Mouse (Mus musculus): Measurements from ENCODE around the gene Ube2l6.
A peak's percentile ranks its signal among the peaks of the same experiment; 100 is the strongest.

Ube2l6 gene

GRCm38 (mm10) chr2:84798493-84798921 is at the start of gene Ube2l6:
Gene Ube2l6 (plus strand): TSS chr2:84798828.
- peak; percentile 71 to 77 for DNase-seq

GRCm38 (mm10) chr2:84750115-84750514 is 48.5 kb upstream of the Ube2l6 start:
- no peak for DNase-seq

GRCm38 (mm10) chr2:84756245-84756644 is 42.4 kb upstream of the Ube2l6 start:
- DNase-seq, result no peak

GRCm38 (mm10) chr2:84757026-84757682 is 41.5 kb upstream of the Ube2l6 start:
- no peak for DNase-seq

- DNase-seq, result peak; percentile 28 to 69
Observed at GRCm38 (mm10) chr2:84758542-84759127, 40.0 kb upstream of the Ube2l6 start.

- no peak for DNase-seq
Observed at GRCm38 (mm10) chr2:84760777-84761176, 37.9 kb upstream of the Ube2l6 start.

GRCm38 (mm10) chr2:84761309-84761708 is 37.3 kb upstream of the Ube2l6 start:
- DNase-seq, result no peak

- no peak for DNase-seq
Observed at GRCm38 (mm10) chr2:84761840-84762239, 36.8 kb upstream of the Ube2l6 start.

GRCm38 (mm10) chr2:84762295-84762694 is 36.3 kb upstream of the Ube2l6 start:
- DNase-seq, result no peak

- no peak for DNase-seq
Observed at GRCm38 (mm10) chr2:84762818-84763217, 35.8 kb upstream of the Ube2l6 start.

GRCm38 (mm10) chr2:84770501-84770900 is 28.1 kb upstream of the Ube2l6 start:
- no peak for DNase-seq

- DNase-seq, result no peak
Observed at GRCm38 (mm10) chr2:84772454-84772853, 26.2 kb upstream of the Ube2l6 start.

- no peak for DNase-seq
Observed at GRCm38 (mm10) chr2:84773195-84773594, 25.4 kb upstream of the Ube2l6 start.

- peak; percentile 68 to 78 for DNase-seq
Observed at GRCm38 (mm10) chr2:84774751-84775150, 23.9 kb upstream of the Ube2l6 start.

GRCm38 (mm10) chr2:84775241-84775640 is 23.4 kb upstream of the Ube2l6 start, which contains the start of gene Serping1:
Gene Serping1 (minus strand): TSS chr2:84775444.
- peak in 1 of 2 experiments; percentile 6 for DNase-seq

GRCm38 (mm10) chr2:84775665-84776064 is 23.0 kb upstream of the Ube2l6 start:
- no peak for DNase-seq

GRCm38 (mm10) chr2:84777706-84778105 is 20.9 kb upstream of the Ube2l6 start:
- no peak for DNase-seq

- DNase-seq, result no peak
Observed at GRCm38 (mm10) chr2:84779210-84779609, 19.4 kb upstream of the Ube2l6 start.

- DNase-seq, result no peak
Observed at GRCm38 (mm10) chr2:84783315-84783714, 15.3 kb upstream of the Ube2l6 start.

GRCm38 (mm10) chr2:84783840-84784566 is 14.6 kb upstream of the Ube2l6 start:
- no peak for DNase-seq

GRCm38 (mm10) chr2:84788316-84788715 is 10.3 kb upstream of the Ube2l6 start:
- DNase-seq, result no peak

GRCm38 (mm10) chr2:84790418-84790817 is 8.2 kb upstream of the Ube2l6 start:
- DNase-seq, result no peak

- no peak for DNase-seq
Observed at GRCm38 (mm10) chr2:84792516-84792915, 6.1 kb upstream of the Ube2l6 start.

GRCm38 (mm10) chr2:84793154-84793553 is 5.5 kb upstream of the Ube2l6 start:
- DNase-seq, result no peak

Measured in cerebellum, postnatal 25 days (tissue).